Mouse (Mus musculus) E14TG2a.4 (cell line): ENCODE measurements around the gene Neurl3.

Experiments used
- CTCF ChIP-seq: conservative IDR thresholded peaks from 2 replicates; pipeline ENCODE4 v1.5.1; 2014; ENCODE audit warnings: low read length
- NANOG ChIP-seq: IDR thresholded peaks from 2 replicates; pipeline ENCODE4 v1.6.1; 2014; ENCODE audit warnings: borderline replicate concordance, low read length, mixed read lengths
- POU5F1 ChIP-seq: IDR thresholded peaks from 2 replicates; pipeline ENCODE4 v1.6.1; 2014; ENCODE audit warnings: low read length, borderline replicate concordance

- TF ChIP-seq CTCF: no peak
- TF ChIP-seq NANOG: no peak
- TF ChIP-seq POU5F1: no peak
These were observed 41.3 kb upstream of the Neurl3 start for GRCm38 (mm10) chr1:36315776-36316100.
